Mouse (Mus musculus): Measurements from ENCODE around the gene Pzp. TPM values are rescaled to one million over a fixed set of nuclear protein-coding genes. Genes with fewer than 3 reads are reported as not detected.

Gene Pzp
- polyA plus RNA-seq, 1 experiment from 2014 or later, result 4.8 TPM

DNA sequence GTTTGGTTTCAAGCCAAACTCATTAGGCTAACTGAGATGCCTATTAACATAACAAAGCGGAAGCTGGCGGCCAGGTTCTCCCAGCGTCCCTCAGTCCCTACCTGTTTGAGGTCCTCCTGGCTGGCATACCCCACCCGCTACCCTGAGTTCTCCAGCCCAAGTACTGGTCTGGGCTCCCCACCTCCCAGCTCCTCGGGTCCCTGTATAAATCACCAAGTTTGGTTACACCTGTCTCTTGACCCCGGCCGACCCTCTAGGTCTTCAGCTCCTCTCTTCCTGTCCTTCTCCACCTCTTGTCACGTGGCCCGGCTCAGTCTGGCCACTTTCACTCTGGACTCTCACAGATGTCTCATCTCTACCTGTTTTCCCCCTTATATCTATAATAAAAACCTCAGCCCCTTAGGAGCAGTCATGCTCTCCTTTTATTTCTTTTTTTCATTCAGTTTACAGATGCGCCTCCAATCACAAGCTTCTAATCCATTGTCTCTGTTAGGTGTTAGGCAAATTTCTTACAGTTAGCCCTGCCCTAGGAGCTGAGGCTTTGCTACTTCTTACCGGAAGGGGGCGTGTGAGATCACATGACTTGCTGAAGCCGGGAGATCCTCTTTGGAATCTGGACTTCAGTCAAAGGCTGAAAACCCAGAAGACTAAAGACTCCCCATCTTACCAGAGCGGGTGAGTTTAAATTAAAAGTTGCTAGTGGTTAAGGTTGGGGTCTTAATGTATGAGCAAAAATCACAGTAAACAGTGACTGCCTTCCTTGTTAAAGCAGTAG, 80.6 kb downstream of the Pzp start:
- 15% methylated on average over 14 of the region's 14 CpGs for WGBS
- ATAC-seq, result peak; percentile 83
- no peak overlapping the region for H3K27ac ChIP-seq (ENCODE audit: low read length)
- peak overlapping the region; percentile 21; the same call in 1 of the 2 replicates for H3K4me2 ChIP-seq (ENCODE audit: low read depth, low read length)
- no peaks in the 10 kb centered on the region for H3K27me3 ChIP-seq (replicated peaks; ENCODE audit: control insufficient read depth, insufficient read depth, low read length)
- peak overlapping the region; percentile 25; the same call in 1 of the 2 replicates for H3K9ac ChIP-seq (ENCODE audit: low read depth, low read length)
- H3K9me3 ChIP-seq (ENCODE audit: control insufficient read depth, low read length), result no peaks in the 10 kb centered on the region
- peak overlapping the region; percentile 0; the same call in 1 of the 2 replicates for H3K4me3 ChIP-seq (ENCODE audit: low read length)
- H3K36me3 ChIP-seq (ENCODE audit: control insufficient read depth, insufficient read depth, low read length), result no peaks in the 10 kb centered on the region
- no peaks in the 10 kb centered on the region for H3K4me1 ChIP-seq (ENCODE audit: control insufficient read depth, insufficient read depth, low read length)

DNA sequence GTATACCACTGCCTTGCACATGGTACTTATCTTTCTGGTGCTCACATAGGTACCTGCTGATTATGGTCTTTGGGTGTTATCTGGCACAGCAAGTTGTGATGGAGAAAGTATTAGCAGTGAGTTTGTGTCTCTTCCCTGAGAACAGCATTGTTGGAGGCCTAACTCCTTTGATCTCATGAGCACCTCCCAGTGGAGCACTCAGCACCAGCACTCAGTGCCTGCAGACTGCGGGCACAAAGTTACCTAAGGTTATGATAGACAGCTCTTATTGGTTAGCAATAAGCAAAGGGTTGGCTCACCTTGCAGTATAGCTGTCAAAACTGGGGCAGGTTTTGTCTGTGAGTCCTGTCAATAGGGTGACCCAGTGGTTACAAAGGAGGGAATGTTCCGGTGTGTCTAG, 86.3 kb downstream of the Pzp start:
- Histone ChIP-seq H3K4me3 (ENCODE audit: low read length) (no peak overlapping the region), H3K9me3 (ENCODE audit: control insufficient read depth, low read length) (no peaks in the 10 kb centered on the region), H3K36me3 (ENCODE audit: control insufficient read depth, insufficient read depth, low read length) (peaks cover 10% of the 10 kb centered on the region), H3K4me2 (ENCODE audit: low read depth, low read length) (no peak overlapping the region), H3K27ac (ENCODE audit: low read length) (no peak overlapping the region), H3K4me1 (ENCODE audit: control insufficient read depth, insufficient read depth, low read length) (peaks cover 17% of the 10 kb centered on the region), H3K27me3 (replicated peaks; ENCODE audit: control insufficient read depth, insufficient read depth, low read length) (no peaks in the 10 kb centered on the region), H3K9ac (ENCODE audit: low read depth, low read length) (no peak overlapping the region)
- no peak for ATAC-seq
- WGBS, result 95% methylated on average over 2 of the region's 2 CpGs

DNA sequence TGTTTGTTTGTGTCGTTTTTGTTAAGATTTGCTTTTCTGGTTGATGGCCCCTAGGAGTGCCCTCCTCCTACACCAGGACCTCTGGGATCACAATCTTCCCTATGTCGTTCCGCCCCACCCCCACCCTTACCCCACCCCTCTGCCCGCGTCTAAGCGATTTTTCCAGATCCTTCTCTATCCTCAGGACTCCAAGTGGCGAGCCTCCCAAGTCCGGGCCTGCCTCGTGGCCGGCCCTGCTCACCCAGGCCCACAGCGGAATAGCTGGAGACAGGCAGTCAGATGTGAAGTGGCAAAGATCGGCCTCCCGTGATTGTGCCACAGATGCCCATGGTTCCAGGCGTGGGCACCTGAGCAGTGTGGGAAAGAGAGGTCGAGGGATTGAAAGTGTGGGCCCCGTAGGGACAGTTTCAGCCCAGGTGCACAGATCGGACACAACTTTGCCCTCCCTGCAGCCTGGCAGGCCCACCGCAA, 87.6 kb downstream of the Pzp start:
- Histone ChIP-seq H3K9ac (ENCODE audit: low read depth, low read length) (peak overlapping the region; percentile 99), H3K4me3 (ENCODE audit: low read length) (peak overlapping the region; percentile 99), H3K4me1 (ENCODE audit: control insufficient read depth, insufficient read depth, low read length) (peaks cover 17% of the 10 kb centered on the region), H3K9me3 (ENCODE audit: control insufficient read depth, low read length) (no peaks in the 10 kb centered on the region), H3K36me3 (ENCODE audit: control insufficient read depth, insufficient read depth, low read length) (peaks cover 19% of the 10 kb centered on the region), H3K27ac (ENCODE audit: low read length) (peak overlapping the region; percentile 42), H3K27me3 (replicated peaks; ENCODE audit: control insufficient read depth, insufficient read depth, low read length) (no peaks in the 10 kb centered on the region), H3K4me2 (ENCODE audit: low read depth, low read length) (peak overlapping the region; percentile 79)
- 19% methylated on average over 18 of the region's 18 CpGs for WGBS
- ATAC-seq, result peak; percentile 51

- Histone ChIP-seq H3K4me3 (ENCODE audit: low read length) (peak within 1 kb of the TSS; percentile 99), H3K27me3 (replicated peaks; ENCODE audit: control insufficient read depth, insufficient read depth, low read length) (no peaks in the 10 kb centered on the region), H3K4me2 (ENCODE audit: low read depth, low read length) (peak within 1 kb of the TSS; percentile 79), H3K4me1 (ENCODE audit: control insufficient read depth, insufficient read depth, low read length) (peaks cover 17% of the 10 kb centered on the region), H3K9me3 (ENCODE audit: control insufficient read depth, low read length) (no peaks in the 10 kb centered on the region), H3K9ac (ENCODE audit: low read depth, low read length) (peak within 1 kb of the TSS; percentile 99), H3K27ac (ENCODE audit: low read length) (peak within 1 kb of the TSS; percentile 99), H3K36me3 (ENCODE audit: control insufficient read depth, insufficient read depth, low read length) (peaks cover 20% of the 10 kb centered on the region)
- peak; percentile 93 for ATAC-seq
- WGBS, result under 1% methylated on average over 67 of the region's 67 CpGs
Measured at GRCm38 (mm10) chr6:128438317-128438870, 88.1 kb downstream of the Pzp start, which contains the start of gene Fkbp4. Fkbp4 (minus strand) TSS chr6:128438677.

GRCm38 (mm10) chr6:128437731-128438316, 88.7 kb downstream of the Pzp start:
- H3K27ac ChIP-seq (ENCODE audit: low read length), result peak overlapping the region; percentile 99
- H3K27me3 ChIP-seq (replicated peaks; ENCODE audit: control insufficient read depth, insufficient read depth, low read length), result no peaks in the 10 kb centered on the region
- WGBS, result 0% methylated on average over 52 of the region's 52 CpGs
- no peaks in the 10 kb centered on the region for H3K9me3 ChIP-seq (ENCODE audit: control insufficient read depth, low read length)
- peaks cover 17% of the 10 kb centered on the region for H3K4me1 ChIP-seq (ENCODE audit: control insufficient read depth, insufficient read depth, low read length)
- H3K9ac ChIP-seq (ENCODE audit: low read depth, low read length), result peak overlapping the region; percentile 99
- peaks cover 26% of the 10 kb centered on the region for H3K36me3 ChIP-seq (ENCODE audit: control insufficient read depth, insufficient read depth, low read length)
- peak; percentile 91 for ATAC-seq
- peak overlapping the region; percentile 99 for H3K4me3 ChIP-seq (ENCODE audit: low read length)
- peak overlapping the region; percentile 69 for H3K4me2 ChIP-seq (ENCODE audit: low read depth, low read length)

DNA sequence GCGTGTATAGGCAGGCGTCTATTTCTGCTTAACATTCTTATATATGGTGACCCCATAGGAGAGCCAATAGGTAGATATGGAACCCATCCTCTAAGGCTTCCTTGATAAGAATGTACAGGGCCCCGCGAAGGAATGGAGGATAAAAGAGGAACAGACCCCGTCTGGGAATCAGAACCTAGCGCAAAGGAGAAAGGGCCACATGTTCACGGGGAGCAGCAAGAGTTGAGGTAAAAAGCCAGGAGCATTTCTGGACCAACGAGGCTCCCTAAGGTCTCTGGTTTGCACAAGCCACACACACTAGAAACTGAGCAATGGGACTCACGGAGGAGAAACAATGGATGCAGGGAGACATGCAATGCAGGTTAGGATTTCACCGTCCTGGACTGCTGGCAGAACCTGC, 89.2 kb downstream of the Pzp start:
- Histone ChIP-seq H3K27me3 (replicated peaks; ENCODE audit: control insufficient read depth, insufficient read depth, low read length) (no peaks in the 10 kb centered on the region), H3K9me3 (ENCODE audit: control insufficient read depth, low read length) (no peaks in the 10 kb centered on the region), H3K4me1 (ENCODE audit: control insufficient read depth, insufficient read depth, low read length) (peaks cover 17% of the 10 kb centered on the region), H3K4me2 (ENCODE audit: low read depth, low read length) (peak overlapping the region; percentile 69), H3K9ac (ENCODE audit: low read depth, low read length) (peak overlapping the region; percentile 99), H3K27ac (ENCODE audit: low read length) (peak overlapping the region; percentile 99), H3K4me3 (ENCODE audit: low read length) (peak overlapping the region; percentile 99), H3K36me3 (ENCODE audit: control insufficient read depth, insufficient read depth, low read length) (peaks cover 31% of the 10 kb centered on the region)
- WGBS, result 2% methylated on average over 10 of the region's 10 CpGs
- no peak for ATAC-seq

DNA sequence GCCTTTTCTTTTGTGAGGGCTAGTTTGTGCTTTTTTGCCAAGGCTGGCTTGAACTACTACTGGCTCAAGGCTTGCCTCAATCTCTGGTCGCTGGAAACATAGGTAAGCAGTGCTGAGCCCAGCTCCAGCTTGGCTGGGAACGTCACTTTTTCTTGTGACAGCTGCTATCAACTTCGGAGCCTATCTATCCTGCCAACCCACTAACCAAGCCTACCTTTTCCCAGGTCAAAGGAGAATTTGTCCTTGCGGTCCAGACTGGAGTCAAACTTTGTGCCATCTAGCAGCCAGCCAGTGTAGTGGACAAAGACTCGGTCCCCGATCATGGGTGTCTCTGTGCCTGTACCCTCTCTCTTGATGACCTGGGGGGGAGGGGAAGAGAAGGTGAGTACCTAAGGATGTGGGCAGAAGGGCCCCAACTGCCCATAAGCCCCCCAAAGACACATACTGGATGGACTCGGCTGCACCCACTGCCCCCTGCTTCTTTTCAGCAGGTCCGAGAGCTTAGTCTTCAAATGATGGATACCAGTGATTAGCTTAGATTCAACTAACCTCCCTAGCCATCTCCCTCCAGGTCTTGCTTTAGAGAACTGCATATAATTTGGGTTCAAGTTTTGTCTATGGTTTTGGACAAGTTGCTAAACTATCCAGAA, 90.0 kb downstream of the Pzp start:
- H3K9ac ChIP-seq (ENCODE audit: low read depth, low read length), result peak overlapping the region; percentile 99
- peaks cover 39% of the 10 kb centered on the region for H3K36me3 ChIP-seq (ENCODE audit: control insufficient read depth, insufficient read depth, low read length)
- peaks cover 17% of the 10 kb centered on the region for H3K4me1 ChIP-seq (ENCODE audit: control insufficient read depth, insufficient read depth, low read length)
- H3K27ac ChIP-seq (ENCODE audit: low read length), result no peak overlapping the region
- H3K9me3 ChIP-seq (ENCODE audit: control insufficient read depth, low read length), result no peaks in the 10 kb centered on the region
- ATAC-seq, result no peak
- H3K4me3 ChIP-seq (ENCODE audit: low read length), result peak overlapping the region; percentile 99
- peak overlapping the region; percentile 69 for H3K4me2 ChIP-seq (ENCODE audit: low read depth, low read length)
- H3K27me3 ChIP-seq (replicated peaks; ENCODE audit: control insufficient read depth, insufficient read depth, low read length), result no peaks in the 10 kb centered on the region
- WGBS, result 69% methylated on average over 8 of the region's 8 CpGs

- no peak overlapping the region for H3K9ac ChIP-seq (ENCODE audit: low read depth, low read length)
- H3K27ac ChIP-seq (ENCODE audit: low read length), result no peak overlapping the region
- no peaks in the 10 kb centered on the region for H3K9me3 ChIP-seq (ENCODE audit: control insufficient read depth, low read length)
- ATAC-seq, result no peak
- peaks cover 17% of the 10 kb centered on the region for H3K4me1 ChIP-seq (ENCODE audit: control insufficient read depth, insufficient read depth, low read length)
- no peaks in the 10 kb centered on the region for H3K27me3 ChIP-seq (replicated peaks; ENCODE audit: control insufficient read depth, insufficient read depth, low read length)
- peaks cover 45% of the 10 kb centered on the region for H3K36me3 ChIP-seq (ENCODE audit: control insufficient read depth, insufficient read depth, low read length)
- no peak overlapping the region for H3K4me3 ChIP-seq (ENCODE audit: low read length)
- H3K4me2 ChIP-seq (ENCODE audit: low read depth, low read length), result no peak overlapping the region
- WGBS, result 77% methylated on average over 5 of the region's 5 CpGs
Measured at GRCm38 (mm10) chr6:128435474-128435873, 91.0 kb downstream of the Pzp start.

Measured in intestine, embryonic 16.5 days (tissue).